9 mouse cellular contexts compared by ENCODE assay signal in genomic region chr9:101472101-101473073, GRCm38 (mm10).
DNase-seq lines count a peak whose midpoint lies in the region; TF ChIP-seq lines count a peak whose summit lies in the region.
"Had no signal": no experiment of that assay in that cellular context is flagged by ENCODE, and none has a peak within 500 bp of the region (broad histone marks: within the 10 kb centered on the region; RNA-seq: fewer than 3 reads in every experiment).

No protein-coding gene starts in this region.

- no peaks in the 10 kb centered on the region; the same call in 1 of the 2 replicates for H3K27me3 ChIP-seq in kidney, adult 2 months (replicated peaks; ENCODE audit: control insufficient read depth, insufficient read depth, low read length)
- H3K27me3 ChIP-seq: embryonic facial prominence, embryonic 15.5 days had no signal

- WGBS in kidney, adult 2 months: 59% methylated on average over 8 of the region's 8 CpGs

- no peak overlapping the region for H3K27ac ChIP-seq in kidney, adult 2 months (ENCODE audit: insufficient read depth, low read depth, low read length)
- H3K27ac ChIP-seq: embryonic facial prominence, embryonic 15.5 days had no signal

- TF ChIP-seq CTCF in kidney, adult 2 months (conservative IDR thresholded peaks at IDR 0.05; ENCODE audit: insufficient read depth, insufficient read length, low read depth, low read length): no peak

- H3K4me1 ChIP-seq in kidney, adult 2 months (ENCODE audit: control insufficient read depth, insufficient read depth, low read length): no peaks in the 10 kb centered on the region; the same call in 1 of the 2 replicates
- H3K4me1 ChIP-seq: embryonic facial prominence, embryonic 15.5 days had no signal

- no peak overlapping the region for H3K4me3 ChIP-seq in kidney, adult 2 months (ENCODE audit: insufficient read depth, low read depth, low read length)
- H3K4me3 ChIP-seq: embryonic facial prominence, embryonic 15.5 days had no signal

- DNase-seq in kidney, adult 2 months: peak; percentile 8
- no peak for DNase-seq in kidney, postnatal 14 days
- DNase-seq in adrenal gland, postnatal 36 days: peak; percentile 80 to 82
- DNase-seq in heart, adult 9 months (ENCODE audit: low spot score in 2 of 2): peak; percentile 3 to 14
- DNase-seq in kidney, postnatal 36 days: peak; percentile 1 to 11
- peak; percentile 24 for DNase-seq in ovary, postnatal 36 days (ENCODE audit: low spot score)
- no peak for DNase-seq in cerebellum, postnatal 36 days
- no peak for DNase-seq in gastrocnemius, adult 18-20 months (ENCODE audit: low spot score)

- no peaks in the 10 kb centered on the region for H3K36me3 ChIP-seq in kidney, adult 2 months (ENCODE audit: control insufficient read depth, insufficient read depth, low read length)
- H3K36me3 ChIP-seq: embryonic facial prominence, embryonic 15.5 days had no signal

- TF ChIP-seq POLR2A in kidney, adult 2 months (IDR thresholded peaks at IDR 0.05; ENCODE audit: low read depth, low read length): no peak

Comparison
In these comparisons a context has a peak if more than half of its experiments do, and no peak if none do; other contexts are left out.
1. DNase-seq: peak in kidney, adult 2 months (single experiment), adrenal gland, postnatal 36 days (2 of 2), heart, adult 9 months (2 of 2), kidney, postnatal 36 days (2 of 2) and ovary, postnatal 36 days (single experiment); none in kidney, postnatal 14 days (single experiment), cerebellum, postnatal 36 days (0 of 2) and gastrocnemius, adult 18-20 months (single experiment).